Mouse (Mus musculus) megakaryocyte-erythroid progenitor cell, adult 5-6 weeks (primary cell): ENCODE measurements around the gene Rpl11. TPM values are rescaled to one million over a fixed set of nuclear protein-coding genes. Genes with fewer than 3 reads are reported as not detected.
"Not testable (repeated sequence)": the region's sequence is repeated elsewhere in the genome, so short reads cannot be mapped to it uniquely, and the experiment has no call there.

Experiments
- ATAC-seq: replicated peaks from 2 replicates; pipeline ENCODE4 v1.8.0; 2016; ENCODE audit warnings: mild to moderate bottlenecking, inconsistent platforms; ENCODE audit not compliant: severe bottlenecking, poor library complexity, low FRiP score, low TSS enrichment
- total RNA-seq, 2 experiments: library from RNA; stranded (forward) in 1 of 2; stranded (reverse) in 1 of 2; fragments of 200-1000, 215-1000 nt in 1 of 2; fragments of >200 nt in 1 of 2; fragmentation: Nextera tagmentation in 1 of 2; gene quantifications; 2 replicates each; pipeline ENCODE4 v1.2.3; 2014 to 2017

Gene Rpl11
- total RNA-seq, 2 experiments from 2014 or later: 1,345 to 1,812 TPM

- ATAC-seq: peak; percentile 64
Observed at GRCm38 (mm10) chr4:135986943-135987710, 66.1 kb downstream of the Rpl11 start, which contains the start of gene Pithd1. TSS of gene Pithd1 (minus strand) at chr4:135987264.

- peak; percentile 23 for ATAC-seq
Observed at GRCm38 (mm10) chr4:135986301-135986942, 66.8 kb downstream of the Rpl11 start.

- no peak for ATAC-seq
Observed at GRCm38 (mm10) chr4:135985769-135986168, 67.5 kb downstream of the Rpl11 start.

GRCm38 (mm10) chr4:135985193-135985592, 68.0 kb downstream of the Rpl11 start:
- ATAC-seq: peak; percentile 77

GRCm38 (mm10) chr4:135984556-135984955, 68.7 kb downstream of the Rpl11 start:
- ATAC-seq: no peak

- ATAC-seq: no peak
Observed at GRCm38 (mm10) chr4:135981524-135982063, 71.6 kb downstream of the Rpl11 start.

- not testable (repeated sequence) for ATAC-seq
Observed at GRCm38 (mm10) chr4:135980223-135980622, 73.0 kb downstream of the Rpl11 start.

Other genes starting within 250 kb of the Rpl11 start
- 272 and 280 TPM in 2 replicates for gene Srsf10, start 197.7 kb downstream of the Rpl11 start, total RNA-seq (2014; fragmentation: Nextera tagmentation)
- gene Srsf10, start 197.7 kb downstream of the Rpl11 start, total RNA-seq (2017): 322 and 402 TPM in 2 replicates
- 105 and 128 TPM in 2 replicates for gene Pnrc2, start 179.6 kb downstream of the Rpl11 start, total RNA-seq (2014; fragmentation: Nextera tagmentation)
- 145 and 204 TPM in 2 replicates for gene Pnrc2, start 179.6 kb downstream of the Rpl11 start, total RNA-seq (2017)
- 19.4 and 24.3 TPM in 2 replicates for gene Cnr2, start 158.0 kb downstream of the Rpl11 start, total RNA-seq (2014; fragmentation: Nextera tagmentation)
- gene Cnr2, start 158.0 kb downstream of the Rpl11 start, total RNA-seq (2017): 19.4 and 20.1 TPM in 2 replicates
- gene Fuca1, start 132.7 kb downstream of the Rpl11 start, total RNA-seq (2014; fragmentation: Nextera tagmentation): 45.6 and 64.2 TPM in 2 replicates
- 136 and 139 TPM in 2 replicates for gene Fuca1, start 132.7 kb downstream of the Rpl11 start, total RNA-seq (2017)
- 69.7 and 72.9 TPM in 2 replicates for gene Hmgcl, start 107.0 kb downstream of the Rpl11 start, total RNA-seq (2014; fragmentation: Nextera tagmentation)
- 42.6 and 65.4 TPM in 2 replicates for gene Hmgcl, start 107.0 kb downstream of the Rpl11 start, total RNA-seq (2017)
- gene Gale, start 89.7 kb downstream of the Rpl11 start, total RNA-seq (2014; fragmentation: Nextera tagmentation): 13.8 and 22.1 TPM in 2 replicates
- 6.5 and 8.1 TPM in 2 replicates for gene Gale, start 89.7 kb downstream of the Rpl11 start, total RNA-seq (2017)
- 45.2 and 63.2 TPM in 2 replicates for gene Lypla2, start 80.8 kb downstream of the Rpl11 start, total RNA-seq (2014; fragmentation: Nextera tagmentation)
- 13.7 and 17.5 TPM in 2 replicates for gene Lypla2, start 80.8 kb downstream of the Rpl11 start, total RNA-seq (2017)
- 42.5 and 52.7 TPM in 2 replicates for gene Pithd1, start 66.2 kb downstream of the Rpl11 start, total RNA-seq (2014; fragmentation: Nextera tagmentation)
- gene Pithd1, start 66.2 kb downstream of the Rpl11 start, total RNA-seq (2017): 31.3 and 34.5 TPM in 2 replicates
- gene Eloa, start 31.7 kb downstream of the Rpl11 start, total RNA-seq (2014; fragmentation: Nextera tagmentation): 41.0 and 41.3 TPM in 2 replicates
- 48.9 and 51.8 TPM in 2 replicates for gene Eloa, start 31.7 kb downstream of the Rpl11 start, total RNA-seq (2017)
- gene Id3, start 90.1 kb upstream of the Rpl11 start, total RNA-seq (2014; fragmentation: Nextera tagmentation): 1.5 and 7.8 TPM in 2 replicates
- gene Id3, start 90.1 kb upstream of the Rpl11 start, total RNA-seq (2017): 1.9 and 3.1 TPM in 2 replicates
- 11.1 and 17.0 TPM in 2 replicates for gene E2f2, start 119.0 kb upstream of the Rpl11 start, total RNA-seq (2014; fragmentation: Nextera tagmentation)
- gene E2f2, start 119.0 kb upstream of the Rpl11 start, total RNA-seq (2017): 4.5 and 10.2 TPM in 2 replicates
- not detected in 2 replicates for gene Asap3, start 152.9 kb upstream of the Rpl11 start, total RNA-seq (2014; fragmentation: Nextera tagmentation)
- gene Asap3, start 152.9 kb upstream of the Rpl11 start, total RNA-seq (2017): not detected in 2 replicates
- gene Tcea3, start 194.3 kb upstream of the Rpl11 start, total RNA-seq (2014; fragmentation: Nextera tagmentation): not detected in 2 replicates
- gene Tcea3, start 194.3 kb upstream of the Rpl11 start, total RNA-seq (2017): not detected in 2 replicates
- 7.3 and 9.4 TPM in 2 replicates for gene Zfp46, start 231.3 kb upstream of the Rpl11 start, total RNA-seq (2014; fragmentation: Nextera tagmentation)
- gene Zfp46, start 231.3 kb upstream of the Rpl11 start, total RNA-seq (2017): 8.0 and 9.0 TPM in 2 replicates